In the genomic region with DNA sequence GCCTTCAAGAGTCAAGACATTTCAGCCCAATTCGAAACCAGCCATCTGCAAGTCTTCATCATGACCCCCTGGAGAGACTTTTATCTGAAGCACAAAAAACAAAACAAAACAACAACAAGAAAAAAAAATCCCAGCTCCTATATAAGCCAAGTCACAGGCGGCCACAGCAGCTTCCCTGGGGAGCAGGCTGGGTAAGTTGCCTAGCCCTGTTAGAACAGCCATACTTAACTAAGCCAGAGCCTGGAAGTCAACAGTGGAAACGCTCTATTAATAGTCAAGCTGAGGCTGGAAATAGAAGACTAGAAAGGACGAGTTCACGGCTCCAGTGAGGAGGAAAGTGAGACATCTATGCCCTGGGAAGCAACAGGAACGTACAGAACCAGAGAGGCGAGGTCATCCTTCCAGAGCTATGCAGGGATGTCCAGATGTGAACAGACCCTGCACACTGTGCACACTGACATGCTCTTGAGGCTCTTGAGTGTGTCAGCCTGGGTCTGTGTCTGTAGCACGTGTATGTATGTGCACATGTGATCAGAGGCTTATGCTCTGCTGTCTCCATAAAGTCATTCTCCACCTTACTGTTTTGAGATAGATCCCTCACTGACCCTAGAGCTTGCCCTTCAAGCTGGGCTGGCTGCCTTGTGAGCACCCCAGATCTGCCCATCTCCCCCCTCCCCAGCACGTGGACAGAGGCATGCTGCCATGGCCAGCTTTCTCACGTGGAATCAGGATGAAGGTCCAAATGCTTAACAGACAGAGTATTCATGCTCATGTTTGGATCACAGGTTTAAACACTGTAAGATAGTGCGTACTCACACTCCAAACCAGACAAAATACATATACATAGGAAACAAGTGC, we compare ENCODE assay signal across 10 mouse cellular contexts. TPM values are rescaled to one million over a fixed set of nuclear protein-coding genes. Genes with fewer than 3 reads are reported as not detected.
A peak's percentile ranks its signal among the peaks of the same experiment; 100 is the strongest.
DNase-seq lines count a peak whose midpoint lies in the region; ATAC-seq and TF ChIP-seq lines count a peak whose summit lies in the region.
"Had no signal": no experiment of that assay in that cellular context is flagged by ENCODE, and none has a peak within 500 bp of the region (broad histone marks: within the 10 kb centered on the region; RNA-seq: fewer than 3 reads in every experiment).

No protein-coding gene starts in this region.

- intact Hi-C loops in gastrocnemius, adult 2 months (cut with DNase I): no loop called here

- no peak for ATAC-seq in monocyte, adult 5-6 weeks (replicated peaks; ENCODE audit: insufficient number of reproducible peaks, low FRiP score, low TSS enrichment, poor library complexity, severe bottlenecking)
- no peak for ATAC-seq in forebrain, embryonic 16.5 days
- ATAC-seq: hindbrain, embryonic 16.5 days had no signal

- H3K4me1 ChIP-seq in heart, embryonic 10.5 days: peaks cover 54% of the 10 kb centered on the region
- peaks cover 3% of the 10 kb centered on the region; the same call in 1 of the 2 replicates for H3K4me1 ChIP-seq in forebrain, embryonic 16.5 days (replicated peaks; ENCODE audit: control insufficient read depth, insufficient read depth, low read length)

- no peak overlapping the region for H3K4me2 ChIP-seq in forebrain, embryonic 16.5 days (ENCODE audit: low read length)

- TF ChIP-seq CTCF in gastrocnemius, adult 2 months (IDR thresholded peaks at IDR 0.05): no peak

- H3K4me3 ChIP-seq in gastrocnemius, adult 2 months: peak overlapping the region; percentile 39
- peak overlapping the region; percentile 8; the same call in 1 of the 2 replicates for H3K4me3 ChIP-seq in heart, embryonic 10.5 days
- H3K4me3 ChIP-seq in forebrain, embryonic 16.5 days (replicated peaks; ENCODE audit: low read length): no peak overlapping the region

- H3K9me3 ChIP-seq in heart, embryonic 10.5 days: no peaks in the 10 kb centered on the region
- H3K9me3 ChIP-seq in forebrain, embryonic 16.5 days (ENCODE audit: control insufficient read depth, low read length): no peaks in the 10 kb centered on the region

- H3K9ac ChIP-seq in forebrain, embryonic 16.5 days (replicated peaks; ENCODE audit: low read depth, low read length): no peak overlapping the region

- peak overlapping the region; percentile 84 for H3K27ac ChIP-seq in gastrocnemius, adult 2 months
- H3K27ac ChIP-seq in heart, embryonic 10.5 days: peak overlapping the region; percentile 77
- H3K27ac ChIP-seq in forebrain, embryonic 16.5 days (ENCODE audit: low read length): no peak overlapping the region

- WGBS in heart, embryonic 10.5 days: 28% methylated on average over 11 of the region's 11 CpGs
- 54% methylated on average over 11 of the region's 11 CpGs for WGBS in forebrain, embryonic 16.5 days

- peak; percentile 73 for DNase-seq in gastrocnemius, adult 2 months
- DNase-seq in gastrocnemius, postnatal 10 days: no peak
- peak; percentile 74 for DNase-seq in adipocyte (ENCODE audit: low spot score)
- DNase-seq in heart, embryonic 10.5 days (ENCODE audit: low spot score): no peak
- DNase-seq in kidney, adult 9 months: peak; percentile 64
- DNase-seq in right cerebral cortex, postnatal 36 days (ENCODE audit: low spot score in 2 of 2): no peak
- DNase-seq: lung, postnatal 10 days had no signal

- H3K36me3 ChIP-seq in heart, embryonic 10.5 days: 0 out of 2 replicates have a peak, but pooled peaks cover 2% of the 10 kb centered on the region
- no peaks in the 10 kb centered on the region for H3K36me3 ChIP-seq in forebrain, embryonic 16.5 days (ENCODE audit: control insufficient read depth, insufficient read depth)

- H3K27me3 ChIP-seq in heart, embryonic 10.5 days (ENCODE audit: insufficient read depth, poor library complexity, severe bottlenecking): no peaks in the 10 kb centered on the region
- H3K27me3 ChIP-seq in forebrain, embryonic 16.5 days (replicated peaks; ENCODE audit: control insufficient read depth, insufficient read depth, low read length): no peaks in the 10 kb centered on the region

RNA-seq across cellular contexts. Expression of gene Smurf1, which starts 36.6 kb away (rescaled TPM):
- total RNA-seq in gastrocnemius, adult 2 months (2021): 10 to 100 TPM in 1 of 2 experiments, 1 to 10 TPM in 1; 9.3 to 16.8 TPM
- 10 to 100 TPM; 15.7 to 20.2 TPM for total RNA-seq in gastrocnemius, postnatal 10 days (2021)
- 15.5 and 16.1 TPM in 2 replicates for polyA plus RNA-seq in heart, embryonic 10.5 days (2016; fragmentation: Nextera tagmentation; extraction: Ambion mirVana)
- 11.8 to 23.2 TPM (median 17.6 TPM) in 3 replicates for total RNA-seq in monocyte, adult 5-6 weeks (2017)
- polyA plus RNA-seq in forebrain, embryonic 16.5 days (2015; fragmentation: Nextera tagmentation; extraction: Ambion mirVana): 25.4 and 28.2 TPM in 2 replicates

Comparison
In these comparisons a context has a peak if more than half of its experiments do, and no peak if none do; other contexts are left out.
1. DNase-seq: peak in gastrocnemius, adult 2 months (single experiment), adipocyte (single experiment) and kidney, adult 9 months (single experiment); none in gastrocnemius, postnatal 10 days (single experiment), heart, embryonic 10.5 days (single experiment) and right cerebral cortex, postnatal 36 days (0 of 2).